Mouse (Mus musculus) heart, postnatal 10 days (tissue): ENCODE measurements at regions not wholly inside any gene's neighbourhood (a gene's known extent, or its start where the extent isn't known, plus 50 kb on each side); places are given as distances from the start of the nearest gene placed in this dataset.

Experiments used
- DNase-seq, 2 experiments: peaks; one replicate each; pipeline ENCODE4 v3.0.0; 2021
- intact Hi-C: fragments of 180-260 bp; cut with DNase I; formaldehyde crosslinking; loops from one replicate; pipeline ENCODE4 v1.15.1; 2025

GRCm38 (mm10) chr15:59138393-59139107 lies 249.5 kb downstream of the Gm49356 start:
- DNase-seq = peak; percentile 68 to 73
- intact Hi-C loops = no loop called here

GRCm38 (mm10) chr15:59141621-59142020 lies 252.5 kb downstream of the Gm49356 start:
- intact Hi-C loops = no loop called here
- no peak for DNase-seq

- no peak for DNase-seq
- intact Hi-C loops = no loop called here
These were observed 253.4 kb downstream of the Gm49356 start for GRCm38 (mm10) chr15:59142481-59142880.

- DNase-seq = no peak
- intact Hi-C loops = no loop called here
These were observed 254.8 kb downstream of the Gm49356 start for GRCm38 (mm10) chr15:59143891-59144290.

GRCm38 (mm10) chr15:59145679-59146078 lies 256.6 kb downstream of the Gm49356 start:
- intact Hi-C loops = no loop called here
- DNase-seq = no peak

- intact Hi-C loops = no loop called here
- DNase-seq = no peak
These were observed 257.0 kb downstream of the Gm49356 start for GRCm38 (mm10) chr15:59146111-59146510.

- intact Hi-C loops = no loop called here
- no peak for DNase-seq
These were observed 257.5 kb downstream of the Gm49356 start for GRCm38 (mm10) chr15:59146586-59147085.

- intact Hi-C loops = no loop called here
- DNase-seq = no peak
These were observed 259.4 kb downstream of the Gm49356 start for GRCm38 (mm10) chr15:59148531-59148930.

GRCm38 (mm10) chr15:59151506-59151905 lies 262.4 kb downstream of the Gm49356 start:
- intact Hi-C loops = no loop called here
- DNase-seq = no peak

GRCm38 (mm10) chr15:59152786-59153388 lies 263.8 kb downstream of the Gm49356 start:
- no peak for DNase-seq
- intact Hi-C loops = no loop called here

- no peak for DNase-seq
- intact Hi-C loops = no loop called here
These were observed 264.5 kb downstream of the Gm49356 start for GRCm38 (mm10) chr15:59153416-59154250.

GRCm38 (mm10) chr15:59154407-59155288 lies 265.6 kb downstream of the Gm49356 start:
- intact Hi-C loops = no loop called here
- DNase-seq = peak; percentile 46 to 50

GRCm38 (mm10) chr15:59155289-59155623 lies 266.2 kb downstream of the Gm49356 start:
- DNase-seq = no peak
- intact Hi-C loops = no loop called here

GRCm38 (mm10) chr15:59156328-59156727 lies 267.2 kb downstream of the Gm49356 start:
- no peak for DNase-seq
- intact Hi-C loops = no loop called here

GRCm38 (mm10) chr15:59158760-59159159 lies 269.7 kb downstream of the Gm49356 start:
- intact Hi-C loops = no loop called here
- DNase-seq = no peak

GRCm38 (mm10) chr15:59160931-59161920 lies 272.1 kb downstream of the Gm49356 start:
- DNase-seq = no peak
- intact Hi-C loops = no loop called here

GRCm38 (mm10) chr15:59167937-59168659 lies 279.0 kb downstream of the Gm49356 start:
- intact Hi-C loops = no loop called here

GRCm38 (mm10) chr15:59168660-59169170 lies 279.6 kb downstream of the Gm49356 start:
- no peak for DNase-seq
- intact Hi-C loops = no loop called here

More at GRCm38 (mm10) chr15:59167937-59168659, 279.0 kb downstream of the Gm49356 start:
- no peak for DNase-seq
